Mouse (Mus musculus) adrenal gland, postnatal 14 days (tissue): ENCODE measurements around the gene Dab2ip. TPM values are rescaled to one million over a fixed set of nuclear protein-coding genes. Genes with fewer than 3 reads are reported as not detected.

Experiments
- DNase-seq: peaks from one replicate; pipeline ENCODE4 v3.0.0; 2021; ENCODE audit warnings: mixed read lengths
- total RNA-seq: library from RNA; stranded (reverse); gene quantifications from 2 replicates; pipeline ENCODE4 v1.2.3, GENCODE M21; 2021

Gene Dab2ip
- total RNA-seq, 1 experiment from 2014 or later: 69.6 TPM

DNA sequence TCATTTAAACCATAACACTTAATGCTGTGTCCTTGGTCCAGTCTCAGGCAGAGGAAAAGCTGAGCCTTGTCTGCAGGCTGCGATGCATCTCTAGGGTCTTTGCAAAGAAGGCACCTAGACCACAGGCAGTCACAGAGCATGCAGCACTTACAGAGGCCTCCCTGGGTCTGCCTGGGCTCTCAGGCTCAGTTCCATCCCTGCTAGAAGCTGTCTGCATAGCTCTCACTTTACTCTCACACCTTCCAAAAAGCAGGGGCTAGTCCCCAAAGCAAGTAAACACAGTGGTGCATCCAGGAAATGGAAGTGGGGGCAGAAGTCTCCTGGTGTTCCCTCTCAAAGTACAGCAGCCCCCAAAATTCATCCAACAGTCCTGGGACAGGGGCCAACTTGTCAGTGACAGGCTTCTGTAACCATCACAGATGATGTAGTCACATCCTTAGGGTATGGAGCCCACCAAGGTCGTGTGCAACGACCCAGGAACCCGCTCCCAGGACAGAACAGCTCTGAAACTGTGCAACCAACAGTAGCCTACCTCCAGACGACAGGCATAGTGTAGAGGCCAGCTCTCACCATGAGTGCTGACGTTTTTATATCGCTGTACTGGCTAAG lies 192.6 kb downstream of the Dab2ip start:
- no peak for DNase-seq

DNA sequence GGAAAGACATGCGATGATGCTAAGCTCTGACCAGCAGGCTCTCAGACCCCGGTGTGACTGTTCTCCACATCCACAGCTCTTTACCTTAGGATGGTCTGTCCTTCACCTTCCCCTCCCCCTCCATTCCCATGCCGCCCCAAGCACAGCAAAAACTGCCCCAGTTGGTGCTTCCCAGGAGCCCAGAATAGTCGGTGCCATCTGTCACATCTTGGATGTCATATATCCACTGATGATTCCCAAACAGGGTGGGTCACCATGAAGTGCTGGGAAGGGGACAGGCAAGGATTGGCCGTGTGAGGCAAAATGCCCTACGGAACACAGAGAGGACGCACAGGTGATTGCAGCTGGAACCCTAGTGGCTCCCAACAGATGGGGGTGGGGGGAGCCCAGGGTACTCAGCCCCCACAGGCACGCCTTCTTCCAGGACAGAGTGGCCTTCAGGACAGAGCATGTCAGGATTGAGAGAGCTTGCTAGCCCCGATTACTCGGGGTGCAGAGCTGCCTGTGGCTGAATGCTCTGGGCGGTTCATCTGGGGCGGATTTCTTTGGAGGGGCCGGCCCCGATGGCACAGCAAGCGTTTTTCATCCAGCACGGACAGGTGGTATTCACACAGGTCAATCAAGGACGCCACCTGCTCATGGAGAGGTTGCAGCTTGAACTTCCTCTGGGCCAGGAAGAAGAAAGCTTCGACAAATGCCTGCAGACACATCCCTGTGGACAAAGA lies 193.9 kb downstream of the Dab2ip start:
- DNase-seq: no peak

DNA sequence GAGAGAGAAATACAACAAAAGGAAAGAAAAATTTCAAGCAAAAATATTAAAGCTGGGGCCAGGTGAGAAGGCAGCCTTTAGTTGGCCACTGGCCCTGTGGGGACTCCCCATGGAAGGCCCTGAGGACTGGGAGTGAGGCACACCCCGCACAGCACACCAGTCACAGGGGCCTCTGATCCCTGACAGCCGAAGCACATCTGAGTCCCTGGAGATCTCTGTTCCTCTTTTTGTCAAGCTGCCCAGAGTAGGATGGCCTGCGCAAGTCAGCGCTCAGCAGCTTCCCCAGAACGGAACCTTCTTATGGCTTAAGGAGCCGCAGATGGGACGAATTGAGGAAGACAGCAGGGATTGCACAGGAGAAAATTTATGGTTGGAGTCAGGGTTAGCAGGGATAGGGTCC lies 198.4 kb downstream of the Dab2ip start:
- DNase-seq: no peak

- DNase-seq: no peak
Measured at GRCm38 (mm10) chr2:35760352-35760751, 202.3 kb downstream of the Dab2ip start.

DNA sequence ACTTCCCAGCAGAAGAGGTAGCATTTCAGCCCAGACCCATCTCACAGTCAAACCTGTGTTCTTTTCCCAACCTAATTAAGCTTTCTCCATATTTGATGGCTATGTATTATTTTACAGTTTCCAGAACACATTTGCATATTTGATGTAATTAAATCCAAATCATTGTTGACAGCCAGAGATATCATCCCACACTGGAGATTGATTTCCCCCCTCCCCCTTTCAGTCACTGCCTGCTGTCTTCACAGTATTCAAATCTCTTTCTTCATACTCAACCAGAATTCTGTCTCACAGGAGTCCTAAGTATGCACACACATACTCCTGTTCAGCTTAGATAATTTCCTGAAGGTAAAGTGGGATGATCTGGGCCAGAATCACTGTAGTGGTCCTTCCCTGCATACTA lies 202.8 kb downstream of the Dab2ip start:
- no peak for DNase-seq

DNA sequence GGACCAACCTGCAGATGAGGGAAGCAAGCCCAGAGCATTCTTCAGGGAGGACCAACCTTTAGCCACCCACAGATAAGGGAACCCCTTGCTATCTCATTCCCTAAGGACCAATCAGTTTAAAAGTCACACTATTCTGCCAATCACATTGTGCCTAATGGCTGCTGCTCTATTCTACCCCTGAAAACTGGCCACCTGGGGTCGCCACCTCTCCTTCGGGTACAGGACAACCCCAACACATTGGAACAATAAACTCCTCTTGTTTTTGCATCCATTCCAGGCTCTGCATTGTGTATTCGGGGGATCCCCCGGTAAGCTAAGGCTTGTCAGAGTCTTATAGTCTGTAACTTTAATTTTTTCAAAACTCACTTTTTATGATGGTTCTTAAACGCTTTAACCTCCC lies 203.4 kb downstream of the Dab2ip start:
- no peak for DNase-seq

- no peak for DNase-seq
Measured at GRCm38 (mm10) chr2:35763818-35764217, 205.8 kb downstream of the Dab2ip start.

- peak; percentile 14 for DNase-seq
Measured at GRCm38 (mm10) chr2:35764328-35764727, 206.3 kb downstream of the Dab2ip start.

DNA sequence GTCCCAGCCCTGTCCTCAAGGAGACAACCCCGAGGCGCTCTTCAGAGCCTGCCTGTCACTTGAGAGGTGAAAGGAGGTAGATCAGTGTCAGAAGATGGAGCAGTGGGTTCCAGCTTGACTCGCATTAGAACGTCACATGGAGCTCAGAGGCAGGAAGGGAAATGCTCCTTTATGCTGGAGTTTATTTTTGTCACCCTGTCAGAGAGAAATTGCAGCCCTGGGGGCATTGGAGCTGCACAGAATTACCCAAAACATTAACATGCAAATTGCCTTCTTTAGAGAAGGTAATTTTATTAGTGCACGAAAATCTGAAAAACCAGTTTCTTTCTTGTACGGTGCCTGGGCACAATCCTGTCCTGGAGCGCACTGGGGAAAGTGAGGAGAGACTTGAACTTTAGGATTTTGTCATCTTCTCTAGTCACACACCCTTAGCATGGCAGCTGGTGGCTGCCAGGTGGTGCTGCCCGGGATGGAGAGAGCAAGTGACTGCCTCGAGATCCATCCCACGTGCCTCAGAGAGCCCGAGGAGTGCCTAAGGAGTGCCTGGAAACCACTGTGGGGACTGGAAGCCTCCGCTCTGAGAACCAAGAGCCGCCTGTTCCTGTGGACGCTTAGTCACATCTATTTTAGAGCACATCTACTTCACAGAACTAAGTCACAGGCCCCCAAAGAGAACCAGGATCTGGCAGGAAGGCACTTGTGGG lies 209.9 kb downstream of the Dab2ip start:
- no peak for DNase-seq

GRCm38 (mm10) chr2:35768538-35769238 lies 210.6 kb downstream of the Dab2ip start:
- no peak for DNase-seq

DNA sequence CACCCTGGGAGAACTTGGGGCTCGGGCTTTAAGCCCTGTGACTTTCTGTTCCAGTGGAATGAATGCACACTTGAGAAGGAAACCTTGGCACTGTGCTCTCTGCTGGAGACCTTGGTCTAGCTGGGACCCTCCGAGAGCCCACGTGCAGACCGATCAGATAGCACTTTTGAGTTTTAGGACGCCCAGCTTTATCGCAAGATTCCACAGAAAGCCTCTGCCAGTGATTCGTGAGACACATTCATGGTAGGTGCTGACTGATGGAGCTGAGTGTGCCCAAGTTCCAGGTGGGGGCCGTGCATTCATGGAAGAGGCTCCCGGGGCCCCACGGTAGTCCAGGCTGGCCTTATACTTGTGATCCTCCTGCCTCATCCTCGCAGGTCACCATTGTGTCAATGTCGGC lies 211.3 kb downstream of the Dab2ip start:
- no peak for DNase-seq

DNA sequence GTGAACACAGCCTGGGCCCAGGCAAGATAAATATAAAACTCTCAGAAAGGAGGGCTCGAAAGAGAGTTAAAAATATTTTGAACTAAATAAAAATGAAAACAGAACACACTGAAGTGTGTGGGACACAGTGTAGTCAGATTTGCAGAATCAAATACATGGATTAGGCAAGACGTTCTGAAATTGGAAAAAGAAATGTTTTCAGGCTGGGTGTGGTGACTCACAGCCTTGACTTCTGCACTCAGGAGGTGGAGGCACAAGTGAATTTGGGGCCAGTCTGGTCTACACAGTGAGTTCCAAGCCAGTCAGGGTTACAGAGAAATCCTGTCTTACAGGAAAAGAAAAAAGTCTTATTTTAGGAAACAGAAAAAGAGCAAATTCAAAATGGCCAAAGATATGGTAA lies 212.5 kb downstream of the Dab2ip start:
- no peak for DNase-seq

- no peak for DNase-seq
Measured at GRCm38 (mm10) chr2:35775651-35776055, 217.6 kb downstream of the Dab2ip start.

DNA sequence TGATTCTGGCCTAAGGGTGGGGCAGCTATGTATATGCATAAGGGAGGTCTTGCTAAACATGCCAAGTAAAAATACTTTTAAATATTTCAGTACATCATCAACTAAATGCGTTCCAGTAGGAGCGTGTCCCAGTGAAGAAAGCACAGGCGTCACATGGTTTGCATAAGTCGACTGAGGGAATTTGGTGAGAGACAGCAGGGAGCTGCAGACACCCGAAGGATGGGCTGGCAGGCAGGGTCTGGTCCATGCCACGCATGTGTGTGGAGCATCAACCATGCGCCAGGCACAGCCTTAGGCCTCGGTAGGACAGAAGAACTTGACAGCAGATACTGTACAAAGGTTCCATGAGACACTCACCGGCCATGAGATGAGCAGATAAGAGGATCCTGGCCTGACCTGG lies 218.9 kb downstream of the Dab2ip start:
- DNase-seq: no peak

DNA sequence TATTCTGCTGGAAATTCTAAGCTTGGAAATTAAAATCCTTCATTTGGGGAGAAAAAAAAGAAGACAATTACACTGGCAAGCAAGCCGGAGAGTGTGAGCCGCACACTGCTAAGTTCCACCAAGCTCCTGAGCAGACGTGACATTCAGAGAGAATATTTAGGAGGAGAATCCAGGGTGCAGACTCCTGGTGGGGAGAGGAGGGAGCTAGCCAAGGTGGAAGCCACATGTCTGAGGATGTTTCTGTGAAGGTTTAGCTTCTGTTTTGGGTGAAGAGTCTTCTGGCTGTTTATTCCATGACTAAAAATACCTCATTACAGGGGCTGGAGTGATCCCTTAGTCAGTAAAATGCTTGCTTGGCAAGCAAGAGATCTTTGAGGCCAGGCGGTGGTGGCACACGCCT lies 221.2 kb downstream of the Dab2ip start:
- no peak for DNase-seq

Other genes starting within 250 kb of the Dab2ip start
- 76.9 and 78.7 TPM in 2 replicates for gene Stom, start 221.3 kb upstream of the Dab2ip start, total RNA-seq
- gene 4930568D16Rik, start 190.5 kb upstream of the Dab2ip start, total RNA-seq: not detected in 2 replicates
- not detected in 2 replicates for gene 4930402F06Rik, start 161.1 kb upstream of the Dab2ip start, total RNA-seq
- gene Ggta1, start 95.0 kb upstream of the Dab2ip start, total RNA-seq: 14.3 and 16.6 TPM in 2 replicates